Mouse (Mus musculus) liver, embryonic 11.5 days (tissue): ENCODE data around the gene Spatc1l. TPM values are rescaled to one million over a fixed set of nuclear protein-coding genes. Genes with fewer than 3 reads are reported as not detected.

Experiments used
- polyA plus RNA-seq: library from polyadenylated mRNA; unstranded; fragments of >200 nt; fragmentation: Nextera tagmentation; extraction: Ambion mirVana; gene quantifications from 2 replicates; pipeline ENCODE4 v1.2.1, GENCODE M21; 2014

Gene Spatc1l
- polyA plus RNA-seq, 1 experiment from 2014 or later, result not detected

Other genes starting within 250 kb of the Spatc1l start
- 1.9 and 2.0 TPM in 2 replicates for gene Dip2a, start 217.0 kb upstream of the Spatc1l start, polyA plus RNA-seq
- not detected in 2 replicates for gene AC141477.1, start 121.8 kb upstream of the Spatc1l start, polyA plus RNA-seq
- 17.9 and 27.6 TPM in 2 replicates for gene Pcnt, start 119.5 kb upstream of the Spatc1l start, polyA plus RNA-seq
- gene 2610028H24Rik, start 113.2 kb upstream of the Spatc1l start, polyA plus RNA-seq, result not detected in 2 replicates
- gene Mcm3ap, start 93.3 kb upstream of the Spatc1l start, polyA plus RNA-seq, result 57.8 and 60.9 TPM in 2 replicates
- gene Ybey, start 93.2 kb upstream of the Spatc1l start, polyA plus RNA-seq, result 6.3 and 6.6 TPM in 2 replicates
- 48.3 and 56.0 TPM in 2 replicates for gene Lss, start 30.7 kb upstream of the Spatc1l start, polyA plus RNA-seq
- 13.3 and 17.3 TPM in 2 replicates for gene Ftcd, start 13.4 kb downstream of the Spatc1l start, polyA plus RNA-seq
- gene Col6a2, start 61.4 kb downstream of the Spatc1l start, polyA plus RNA-seq, result 16.1 and 18.2 TPM in 2 replicates
- 18.1 and 20.8 TPM in 2 replicates for gene Col6a1, start 163.9 kb downstream of the Spatc1l start, polyA plus RNA-seq